Mouse (Mus musculus) layer of hippocampus, postnatal 14 days (tissue): Measurements from ENCODE around the gene Pfkm. TPM values are rescaled to one million over a fixed set of nuclear protein-coding genes. Genes with fewer than 3 reads are reported as not detected.
A peak's percentile ranks its signal among the peaks of the same experiment; 100 is the strongest.

Experiments
- DNase-seq, 2 experiments: peaks; one replicate each; pipeline ENCODE4 v3.0.0; 2021 to 2022; ENCODE audit warnings: low spot score in 2 of 2, mixed read lengths in 1 of 2
- total RNA-seq, 2 experiments: library from RNA; stranded (reverse); gene quantifications; 2 replicates each; pipeline ENCODE4 v1.2.3; 2021

Gene Pfkm
- total RNA-seq, 2 experiments from 2014 or later: 309 to 311 TPM

- peak; percentile 61 to 64 for DNase-seq
Observed at GRCm38 (mm10) chr15:98170365-98170764, 78.0 kb downstream of the Pfkm start.

DNA sequence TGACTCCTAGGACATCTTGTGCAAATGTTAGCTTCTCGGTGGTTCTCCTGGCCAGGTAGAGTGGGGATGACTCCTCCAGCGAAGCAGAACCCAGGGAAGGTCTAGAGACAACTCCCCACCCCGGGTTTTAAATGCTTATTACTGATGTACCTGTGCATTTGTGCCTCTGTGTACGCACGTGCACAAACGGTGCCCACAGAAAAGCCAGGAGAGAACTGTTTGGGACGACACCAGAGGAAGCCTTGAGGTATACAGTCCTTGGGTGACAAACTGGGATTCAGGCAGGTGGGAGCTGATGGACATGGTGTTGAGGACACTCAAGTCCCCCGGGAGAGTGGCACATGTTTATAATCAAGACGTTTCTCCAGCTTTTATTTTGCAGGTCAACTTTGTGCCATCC lies 78.5 kb downstream of the Pfkm start:
- no peak for DNase-seq

GRCm38 (mm10) chr15:98172113-98172512 lies 79.7 kb downstream of the Pfkm start:
- no peak for DNase-seq

DNA sequence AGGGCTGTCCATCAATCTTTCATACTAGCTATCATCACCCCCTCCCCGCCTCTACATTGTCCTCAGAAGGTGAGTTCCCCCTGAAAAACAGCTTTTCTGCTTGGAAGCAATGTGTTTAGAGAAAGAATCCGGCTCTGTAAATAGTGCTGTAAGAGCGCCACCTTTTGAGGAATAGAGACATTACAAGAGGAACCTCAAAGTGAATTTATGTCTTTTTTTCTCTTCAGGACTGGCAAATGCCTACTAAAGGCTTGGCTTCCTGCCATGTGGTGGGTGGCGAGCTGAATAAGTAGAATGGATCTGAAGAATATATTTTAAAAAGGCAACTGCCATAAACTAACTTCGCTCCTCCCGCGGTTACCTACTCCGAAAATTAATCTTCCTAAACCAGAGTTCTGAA lies 81.4 kb downstream of the Pfkm start:
- DNase-seq: peak; percentile 48 to 88

- DNase-seq: no peak
Observed at GRCm38 (mm10) chr15:98177320-98177719, 84.9 kb downstream of the Pfkm start.

GRCm38 (mm10) chr15:98180567-98181131 lies 88.3 kb downstream of the Pfkm start:
- no peak for DNase-seq

GRCm38 (mm10) chr15:98181132-98181711 lies 88.8 kb downstream of the Pfkm start:
- DNase-seq: peak; percentile 91

Other genes starting within 250 kb of the Pfkm start
- 10 to 100 TPM; 24.9 to 25.0 TPM for gene Hdac7, start 248.1 kb upstream of the Pfkm start, total RNA-seq
- under 1 TPM in 1 of 2 experiments, not detected in 1; 0.43 TPM for gene Vdr, start 182.0 kb upstream of the Pfkm start, total RNA-seq
- 10 to 100 TPM; 19.1 to 22.3 TPM for gene Tmem106c, start 128.4 kb upstream of the Pfkm start, total RNA-seq
- 1 to 10 TPM in 1 of 2 experiments, under 1 TPM in 1; 0.69 to 1.2 TPM for gene Col2a1, start 87.9 kb upstream of the Pfkm start, total RNA-seq
- gene Senp1, start 1.2 kb downstream of the Pfkm start, total RNA-seq: 10 to 100 TPM; 13.5 to 13.7 TPM
- gene Asb8, start 73.0 kb downstream of the Pfkm start, total RNA-seq: 10 to 100 TPM; 45.0 to 45.6 TPM
- gene Ccdc184, start 74.6 kb downstream of the Pfkm start, total RNA-seq: 10 to 100 TPM; 18.2 to 18.7 TPM
- not detected for gene Olfr288, start 103.0 kb downstream of the Pfkm start, total RNA-seq
- gene Gm44579, start 128.4 kb downstream of the Pfkm start, total RNA-seq: under 1 TPM in 1 of 2 experiments, not detected in 1; 0.16 TPM
- gene Olfr287, start 128.5 kb downstream of the Pfkm start, total RNA-seq: 1 to 10 TPM; 1.9 to 2.3 TPM
- gene Olfr286, start 141.9 kb downstream of the Pfkm start, total RNA-seq: not detected
- gene H1fnt, start 164.7 kb downstream of the Pfkm start, total RNA-seq: not detected
- 1 to 10 TPM; 5.7 to 6.7 TPM for gene Zfp641, start 203.6 kb downstream of the Pfkm start, total RNA-seq
- gene Olfr285, start 224.8 kb downstream of the Pfkm start, total RNA-seq: not detected
- gene Olfr284, start 248.4 kb downstream of the Pfkm start, total RNA-seq: not detected